Mouse (Mus musculus) liver, embryonic 14.5 days (tissue): Measurements from ENCODE around the gene Tia1.

ENCODE experiments used
- CTCF ChIP-seq: IDR thresholded peaks from 2 replicates; pipeline ENCODE4 v1.5.1; 2016; ENCODE audit warnings: antibody characterized with exemption, low read depth, control low read depth
- EP300 ChIP-seq: IDR thresholded peaks from 2 replicates; pipeline ENCODE4 v1.6.1; 2016; ENCODE audit warnings: antibody characterized with exemption, low read depth

GRCm38 (mm10) chr6:86438272-86439118, 34.5 kb downstream of the Tia1 start, which contains the start of gene C87436:
- TF ChIP-seq EP300: 0 out of 2 replicates have a peak, but pooled peaks have one; percentile 13
- peak; percentile 76 for TF ChIP-seq CTCF
